Mouse (Mus musculus) thymus, adult 18-20 months (tissue): ENCODE measurements around the gene F12.
A peak's percentile ranks its signal among the peaks of the same experiment; 100 is the strongest.

Source experiments
- DNase-seq, 2 experiments: peaks; one replicate each; pipeline ENCODE4 v3.0.0; 2022; ENCODE audit warnings: mixed read lengths in 2 of 2

F12 gene

GRCm38 (mm10) chr13:55426613-55427012 is at the start of gene F12:
F12 (minus strand) TSS chr13:55426793.
- DNase-seq, result no peak

- no peak for DNase-seq
Observed at GRCm38 (mm10) chr13:55476256-55476655, 49.7 kb upstream of the F12 start.

- no peak for DNase-seq
Observed at GRCm38 (mm10) chr13:55475750-55476149, 49.2 kb upstream of the F12 start.

- DNase-seq, result no peak
Observed at GRCm38 (mm10) chr13:55474621-55475069, 48.1 kb upstream of the F12 start.

GRCm38 (mm10) chr13:55473961-55474360 is 47.4 kb upstream of the F12 start:
- DNase-seq, result no peak

GRCm38 (mm10) chr13:55473076-55473831 is 46.7 kb upstream of the F12 start:
- no peak for DNase-seq

GRCm38 (mm10) chr13:55472132-55473022 is 45.8 kb upstream of the F12 start:
- DNase-seq, result no peak

GRCm38 (mm10) chr13:55471819-55472131 is 45.2 kb upstream of the F12 start:
- no peak for DNase-seq

- DNase-seq, result peak; percentile 71 to 75
Observed at GRCm38 (mm10) chr13:55471156-55471818, 44.7 kb upstream of the F12 start.

- DNase-seq, result no peak
Observed at GRCm38 (mm10) chr13:55470372-55470771, 43.8 kb upstream of the F12 start.

GRCm38 (mm10) chr13:55468851-55469560 is 42.4 kb upstream of the F12 start:
- DNase-seq, result no peak

GRCm38 (mm10) chr13:55465830-55466440 is 39.3 kb upstream of the F12 start:
- DNase-seq, result no peak

GRCm38 (mm10) chr13:55465184-55465583 is 38.6 kb upstream of the F12 start:
- DNase-seq, result no peak

- DNase-seq, result peak; percentile 54 to 69
Observed at GRCm38 (mm10) chr13:55464027-55464884, 37.7 kb upstream of the F12 start, which contains the start of gene Prr7. Prr7 (plus strand) TSS chr13:55464267.

GRCm38 (mm10) chr13:55463399-55464026 is 36.9 kb upstream of the F12 start:
- peak in 1 of 2 experiments; percentile 18 for DNase-seq

GRCm38 (mm10) chr13:55462965-55463364 is 36.4 kb upstream of the F12 start:
- peak in 1 of 2 experiments; percentile 7 for DNase-seq

- DNase-seq, result no peak
Observed at GRCm38 (mm10) chr13:55451785-55452549, 25.4 kb upstream of the F12 start.

GRCm38 (mm10) chr13:55451296-55451695 is 24.7 kb upstream of the F12 start:
- DNase-seq, result no peak

GRCm38 (mm10) chr13:55450511-55450980 is 24.0 kb upstream of the F12 start:
- DNase-seq, result no peak
